Mouse (Mus musculus) kidney, embryonic 15.5 days (tissue): ENCODE results near the gene Ndufa13. TPM values are rescaled to one million over a fixed set of nuclear protein-coding genes. Genes with fewer than 3 reads are reported as not detected.

ENCODE experiments used
- ATAC-seq: fragments of 200-750 bp; cut with Nextera tagmentation; replicated peaks from 2 replicates; pipeline ENCODE4 v1.8.0; 2017; ENCODE audit warnings: moderate TSS enrichment; ENCODE audit not compliant: low FRiP score
- H3K27ac ChIP-seq: fragments of 300-500 bp; sonication (generic); 2 replicates; pipeline ENCODE4 v1.5.1; 2015; ENCODE audit warnings: mild to moderate bottlenecking, inconsistent platforms
- H3K27me3 ChIP-seq: fragments of 300-500 bp; sonication (generic); 2 replicates; pipeline ENCODE4 v1.6.1; 2015; ENCODE audit warnings: inconsistent platforms
- H3K36me3 ChIP-seq: fragments of 300-500 bp; sonication (generic); 2 replicates; pipeline ENCODE4 v1.6.1; 2015; ENCODE audit warnings: inconsistent platforms
- H3K4me1 ChIP-seq: fragments of 300-500 bp; sonication (generic); 2 replicates; pipeline ENCODE4 v1.6.1; 2015; ENCODE audit warnings: inconsistent platforms
- H3K4me2 ChIP-seq: fragments of 300-500 bp; sonication (generic); 2 replicates; pipeline ENCODE4 v1.6.1; 2015; ENCODE audit warnings: moderate library complexity, mild to moderate bottlenecking, inconsistent platforms
- H3K4me3 ChIP-seq: fragments of 300-500 bp; sonication (generic); replicated peaks from 2 replicates; pipeline ENCODE4 v1.5.1; 2015; ENCODE audit warnings: mild to moderate bottlenecking, inconsistent platforms
- H3K9ac ChIP-seq: fragments of 300-500 bp; sonication (generic); 2 replicates; pipeline ENCODE4 v1.6.1; 2015; ENCODE audit warnings: mild to moderate bottlenecking, inconsistent platforms
- H3K9me3 ChIP-seq: fragments of 300-500 bp; sonication (generic); replicated peaks from 2 replicates; pipeline ENCODE4 v1.6.1; 2016; ENCODE audit warnings: inconsistent platforms
- WGBS: fragments of 180-500 bp; shearing (Covaris S2); methylation state at CpG from one replicate; pipeline ENCODE4 v1.1.7; 2015; ENCODE audit warnings: mixed read lengths; 5-methylcytosine and 5-hydroxymethylcytosine counted together
- polyA plus RNA-seq: library from polyadenylated mRNA; unstranded; fragments of >200 nt; fragmentation: Nextera tagmentation; extraction: Ambion mirVana; gene quantifications from 2 replicates; pipeline ENCODE4 v1.2.1, GENCODE M21; 2015

Gene Ndufa13
- polyA plus RNA-seq, 1 experiment from 2014 or later: 205 TPM

DNA sequence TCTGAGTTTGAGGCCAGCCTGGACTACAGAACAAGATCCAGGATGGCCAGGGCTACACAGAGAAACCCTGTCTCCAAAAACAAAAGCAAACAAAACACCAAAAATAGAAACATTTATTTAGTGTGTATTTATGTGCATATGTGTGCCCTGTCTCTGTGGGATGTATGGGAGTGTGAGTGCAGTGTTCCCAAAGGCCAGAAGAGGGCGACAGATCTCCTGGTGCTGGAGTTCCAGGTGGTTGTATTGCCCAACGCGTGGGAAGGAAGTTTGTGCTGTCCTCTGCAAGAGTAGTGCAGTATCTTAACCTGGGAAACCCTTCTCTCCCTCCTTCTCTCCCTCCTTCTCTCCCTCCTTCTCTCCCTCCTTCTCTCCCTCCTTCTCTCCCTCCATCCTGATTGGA lies 52.5 kb downstream of the Ndufa13 start:
- Histone ChIP-seq H3K9ac (no peak overlapping the region), H3K4me1 (no peaks in the 10 kb centered on the region), H3K4me2 (no peak overlapping the region), H3K36me3 (no peaks in the 10 kb centered on the region), H3K27me3 (no peaks in the 10 kb centered on the region), H3K4me3 (no peak overlapping the region), H3K9me3 (no peaks in the 10 kb centered on the region), H3K27ac (no peak overlapping the region)
- no peak for ATAC-seq
- WGBS: 47% methylated on average over 3 of the region's 3 CpGs

DNA sequence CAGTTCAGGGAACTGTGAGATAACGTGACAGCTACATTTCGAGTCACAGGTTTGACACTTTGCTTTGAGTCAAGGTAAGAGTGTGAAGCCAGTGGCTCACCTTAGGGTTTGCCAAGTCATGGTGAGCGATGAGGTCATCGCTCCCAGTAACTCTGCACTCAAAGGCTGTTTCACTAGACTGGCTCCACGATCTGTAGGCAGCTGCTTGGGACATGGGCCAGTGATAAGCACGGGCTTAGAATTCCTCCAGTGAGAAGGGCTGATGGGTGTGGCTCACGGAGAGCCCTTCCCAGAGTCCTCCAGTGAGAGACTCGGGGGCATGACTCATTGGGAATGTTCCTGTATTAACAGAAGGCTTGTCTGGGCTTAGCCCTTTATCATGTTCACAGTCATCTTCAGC lies 53.4 kb downstream of the Ndufa13 start:
- H3K4me3 ChIP-seq: no peak overlapping the region
- H3K9ac ChIP-seq: no peak overlapping the region
- no peak overlapping the region for H3K27ac ChIP-seq
- no peak for ATAC-seq
- no peaks in the 10 kb centered on the region for H3K4me1 ChIP-seq
- no peaks in the 10 kb centered on the region for H3K9me3 ChIP-seq
- no peaks in the 10 kb centered on the region for H3K36me3 ChIP-seq
- H3K4me2 ChIP-seq: no peak overlapping the region
- H3K27me3 ChIP-seq: no peaks in the 10 kb centered on the region
- 76% methylated on average over 8 of the region's 8 CpGs for WGBS

DNA sequence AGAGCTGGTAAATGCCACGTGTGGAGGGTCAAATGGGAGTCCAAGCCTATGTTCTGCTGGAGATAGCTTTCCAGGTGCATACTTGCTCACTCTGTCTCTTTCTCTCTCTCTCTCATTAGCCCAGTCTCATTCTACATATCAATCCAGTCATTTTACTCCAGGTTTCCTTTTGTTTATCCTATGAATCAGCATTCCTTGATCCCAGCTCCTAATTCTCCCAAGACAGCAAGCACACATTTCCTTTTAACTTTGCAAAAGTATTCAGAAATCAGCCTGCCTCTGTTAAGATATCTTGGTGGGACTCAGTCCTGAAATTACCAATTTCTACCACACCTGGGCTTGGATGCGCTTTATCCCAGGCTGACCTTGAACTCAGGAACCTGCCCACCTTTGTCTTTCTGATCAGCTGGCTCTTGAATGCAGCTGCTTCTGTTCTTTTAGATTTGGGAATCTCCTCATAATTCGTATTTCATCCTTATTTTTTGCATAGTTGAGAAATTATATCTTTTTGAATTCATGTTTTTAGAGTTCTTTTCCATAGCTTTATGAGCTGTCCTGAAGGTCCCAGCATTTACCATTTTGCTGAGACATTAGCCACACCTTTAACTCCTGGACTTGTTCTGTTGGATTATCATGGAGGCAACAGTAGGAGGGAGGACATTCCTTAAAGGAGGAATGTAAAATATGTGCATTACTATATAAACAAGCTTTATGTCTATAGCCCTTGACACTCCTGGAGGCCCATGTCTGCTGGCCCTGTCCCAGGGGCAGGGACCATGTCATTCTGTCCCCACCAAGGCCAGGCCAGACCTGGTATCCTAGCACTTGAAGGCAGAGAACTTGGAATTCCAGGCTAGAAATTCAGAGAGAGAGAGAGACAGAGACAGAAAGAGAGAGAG lies 54.9 kb downstream of the Ndufa13 start:
- ATAC-seq: no peak
- 66% methylated on average over 3 of the region's 3 CpGs for WGBS
- Histone ChIP-seq H3K4me2 (no peak overlapping the region), H3K36me3 (no peaks in the 10 kb centered on the region), H3K4me3 (no peak overlapping the region), H3K9ac (no peak overlapping the region), H3K4me1 (no peaks in the 10 kb centered on the region), H3K27ac (no peak overlapping the region), H3K9me3 (no peaks in the 10 kb centered on the region), H3K27me3 (no peaks in the 10 kb centered on the region)

Other genes with a start within 250 kb of the Ndufa13 start
- 2.3 and 2.5 TPM in 2 replicates for gene Zfp964, start 248.1 kb downstream of the Ndufa13 start, polyA plus RNA-seq
- 28.7 and 30.9 TPM in 2 replicates for gene Zfp869, start 191.8 kb downstream of the Ndufa13 start, polyA plus RNA-seq
- 5.7 and 5.8 TPM in 2 replicates for gene Zfp963, start 152.6 kb downstream of the Ndufa13 start, polyA plus RNA-seq
- gene Gm20422, start 127.7 kb downstream of the Ndufa13 start, polyA plus RNA-seq: 1.8 TPM in 1 of 2 replicates, not detected in the other
- gene Atp13a1, start 111.4 kb downstream of the Ndufa13 start, polyA plus RNA-seq: 47.9 and 54.3 TPM in 2 replicates
- gene Zfp866, start 111.4 kb downstream of the Ndufa13 start, polyA plus RNA-seq: 29.8 and 30.1 TPM in 2 replicates
- gene Gmip, start 93.9 kb downstream of the Ndufa13 start, polyA plus RNA-seq: 9.5 and 10.1 TPM in 2 replicates
- gene Lpar2, start 80.1 kb downstream of the Ndufa13 start, polyA plus RNA-seq: 0.62 and 0.84 TPM in 2 replicates
- gene Pbx4, start 70.1 kb downstream of the Ndufa13 start, polyA plus RNA-seq: 8.3 and 8.9 TPM in 2 replicates
- gene Cilp2, start 14.9 kb downstream of the Ndufa13 start, polyA plus RNA-seq: 0.88 and 0.98 TPM in 2 replicates
- 3.4 and 4.6 TPM in 2 replicates for gene Tssk6, start 374 bp downstream of the Ndufa13 start, polyA plus RNA-seq
- 4.5 and 5.2 TPM in 2 replicates for gene Yjefn3, start 154 bp upstream of the Ndufa13 start, polyA plus RNA-seq
- gene Gatad2a, start 93.8 kb upstream of the Ndufa13 start, polyA plus RNA-seq: 40.0 and 42.2 TPM in 2 replicates
- 51.7 and 55.7 TPM in 2 replicates for gene Mau2, start 140.2 kb upstream of the Ndufa13 start, polyA plus RNA-seq
- 44.1 and 48.7 TPM in 2 replicates for gene Sugp1, start 140.3 kb upstream of the Ndufa13 start, polyA plus RNA-seq
- 1.0 TPM in 2 replicates for gene Tm6sf2, start 170.4 kb upstream of the Ndufa13 start, polyA plus RNA-seq
- 0.35 TPM in 1 of 2 replicates, not detected in the other for gene Hapln4, start 180.9 kb upstream of the Ndufa13 start, polyA plus RNA-seq
- gene Ncan, start 218.3 kb upstream of the Ndufa13 start, polyA plus RNA-seq: 0.32 and 0.64 TPM in 2 replicates
- 31.4 and 34.8 TPM in 2 replicates for gene Nr2c2ap, start 228.8 kb upstream of the Ndufa13 start, polyA plus RNA-seq
- gene Rfxank, start 236.6 kb upstream of the Ndufa13 start, polyA plus RNA-seq: 18.3 and 22.7 TPM in 2 replicates
- 45.0 and 47.8 TPM in 2 replicates for gene Borcs8, start 236.9 kb upstream of the Ndufa13 start, polyA plus RNA-seq
- gene Mef2b, start 237.2 kb upstream of the Ndufa13 start, polyA plus RNA-seq: 0.17 and 0.29 TPM in 2 replicates